In genomic region chr15:84207327-84207726, GRCm38 (mm10) we compare ENCODE assay signal across 28 mouse cellular contexts. TPM values are rescaled to one million over a fixed set of nuclear protein-coding genes. Genes with fewer than 3 reads are reported as not detected.
"Had no signal": no experiment of that assay in that cellular context is flagged by ENCODE, and none has a peak within 500 bp of the region (broad histone marks: within the 10 kb centered on the region; RNA-seq: fewer than 3 reads in every experiment).

No protein-coding gene starts in this region.

- H3K9me3 ChIP-seq: embryonic facial prominence, embryonic 10.5 days; embryonic facial prominence, embryonic 12.5 days; embryonic facial prominence, embryonic 13.5 days; embryonic facial prominence, embryonic 15.5 days; forebrain, embryonic 10.5 days; forebrain, embryonic 12.5 days; forebrain, embryonic 13.5 days; forebrain, embryonic 15.5 days had no signal

- H3K4me3 ChIP-seq: embryonic facial prominence, embryonic 10.5 days; embryonic facial prominence, embryonic 12.5 days; embryonic facial prominence, embryonic 13.5 days; embryonic facial prominence, embryonic 15.5 days; erythroblast, embryonic 14.5 days; forebrain, embryonic 10.5 days; forebrain, embryonic 12.5 days; forebrain, embryonic 13.5 days; forebrain, embryonic 15.5 days; gastrocnemius, adult 2 months; heart, adult 2 months had no signal

- H3K9ac ChIP-seq: embryonic facial prominence, embryonic 12.5 days; embryonic facial prominence, embryonic 13.5 days; embryonic facial prominence, embryonic 15.5 days; forebrain, embryonic 12.5 days; forebrain, embryonic 13.5 days; forebrain, embryonic 15.5 days; forebrain, postnatal 0 days had no signal

- DNase-seq: cerebellum, adult 9-10 months; cerebellum, adult 9-11 months; cerebellum, postnatal 10 days; cerebellum, postnatal 14 days; cerebellum, postnatal 25 days; cerebellum, postnatal 36 days; embryo, embryonic 11 days; forebrain, postnatal 0 days; gastrocnemius, adult 2 months; gastrocnemius, postnatal 10 days; gastrocnemius, postnatal 14 days; gastrocnemius, postnatal 25 days; gastrocnemius, postnatal 36 days; heart, adult 18-20 months; heart, adult 2 months had no signal

- ATAC-seq: forebrain, embryonic 13.5 days; forebrain, embryonic 14.5 days; forebrain, embryonic 15.5 days; forebrain, embryonic 16.5 days; forebrain, postnatal 0 days had no signal

- H3K4me2 ChIP-seq: embryonic facial prominence, embryonic 12.5 days; embryonic facial prominence, embryonic 13.5 days; embryonic facial prominence, embryonic 15.5 days; forebrain, embryonic 12.5 days; forebrain, embryonic 13.5 days; forebrain, embryonic 15.5 days had no signal

- H3K27ac ChIP-seq: embryonic facial prominence, embryonic 10.5 days; embryonic facial prominence, embryonic 12.5 days; embryonic facial prominence, embryonic 13.5 days; embryonic facial prominence, embryonic 15.5 days; forebrain, embryonic 10.5 days; forebrain, embryonic 12.5 days; forebrain, embryonic 13.5 days; forebrain, embryonic 15.5 days; gastrocnemius, adult 2 months; heart, adult 2 months had no signal

- H3K27me3 ChIP-seq: embryonic facial prominence, embryonic 12.5 days; embryonic facial prominence, embryonic 13.5 days; embryonic facial prominence, embryonic 15.5 days; forebrain, embryonic 12.5 days; forebrain, embryonic 13.5 days; forebrain, embryonic 15.5 days had no signal

RNA-seq across cellular contexts. Expression of gene Pnpla3, which starts 39.7 kb away (rescaled TPM):
- total RNA-seq: common myeloid progenitor, adult 5-6 weeks; granulocyte monocyte progenitor cell, adult 5-6 weeks had no signal
- polyA plus RNA-seq: erythroblast, embryonic 14.5 days had no signal
